Mouse (Mus musculus) megakaryocyte, embryonic 14.5 days (primary cell): ENCODE data around the gene Taf1d.

Experiments used
- FLI1 ChIP-seq: IDR thresholded peaks from 2 replicates; pipeline ENCODE4 v1.6.1; 2012; ENCODE audit warnings: low read length, inconsistent platforms, mixed read lengths
- GATA1 ChIP-seq: IDR thresholded peaks from 3 replicates; pipeline ENCODE4 v1.6.1; 2012; ENCODE audit warnings: mixed read lengths, low read length, inconsistent platforms, borderline replicate concordance

- TF ChIP-seq GATA1 (no peak), FLI1 (no peak)
These were observed 12.2 kb downstream of the Taf1d start for GRCm38 (mm10) chr9:15318170-15318742.
